Mouse (Mus musculus): Measurements from ENCODE around the gene Gm48552.

The Gm48552 gene

DNA sequence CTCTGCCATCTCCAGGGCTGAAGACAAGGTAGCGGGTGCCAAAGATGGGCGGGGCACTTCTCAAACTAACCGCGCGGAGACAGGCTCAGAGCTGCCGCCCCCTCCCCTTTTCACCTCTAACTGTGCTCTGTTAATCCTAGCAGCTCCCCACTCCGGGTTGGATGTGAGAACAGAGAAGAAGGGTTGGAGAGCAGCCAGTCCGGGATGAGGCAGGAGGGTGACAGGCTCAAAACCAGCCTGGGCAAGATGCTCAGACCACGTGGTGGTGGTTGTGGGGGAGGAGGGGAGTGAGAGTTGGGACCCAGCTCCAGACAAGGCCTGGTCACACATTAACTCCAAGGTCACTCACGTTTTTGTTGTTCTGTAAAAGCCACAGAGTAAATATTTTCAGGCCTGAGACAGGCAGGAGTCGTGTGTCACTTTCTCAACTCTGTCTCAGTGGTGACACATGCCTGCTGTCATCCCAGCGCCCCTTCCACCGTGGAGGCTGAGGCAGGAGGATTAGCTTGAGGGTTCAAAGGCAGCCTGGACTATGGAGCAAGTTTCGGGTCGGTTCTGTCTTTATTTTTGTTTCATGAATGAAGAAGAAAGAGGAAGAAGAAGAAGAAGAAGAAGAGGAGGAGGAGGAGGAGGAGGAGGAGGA lies 42.8 kb downstream of the Gm48552 start:
- DNase-seq (ENCODE audit: low spot score in 2 of 2), result peak; percentile 33 to 50

DNA sequence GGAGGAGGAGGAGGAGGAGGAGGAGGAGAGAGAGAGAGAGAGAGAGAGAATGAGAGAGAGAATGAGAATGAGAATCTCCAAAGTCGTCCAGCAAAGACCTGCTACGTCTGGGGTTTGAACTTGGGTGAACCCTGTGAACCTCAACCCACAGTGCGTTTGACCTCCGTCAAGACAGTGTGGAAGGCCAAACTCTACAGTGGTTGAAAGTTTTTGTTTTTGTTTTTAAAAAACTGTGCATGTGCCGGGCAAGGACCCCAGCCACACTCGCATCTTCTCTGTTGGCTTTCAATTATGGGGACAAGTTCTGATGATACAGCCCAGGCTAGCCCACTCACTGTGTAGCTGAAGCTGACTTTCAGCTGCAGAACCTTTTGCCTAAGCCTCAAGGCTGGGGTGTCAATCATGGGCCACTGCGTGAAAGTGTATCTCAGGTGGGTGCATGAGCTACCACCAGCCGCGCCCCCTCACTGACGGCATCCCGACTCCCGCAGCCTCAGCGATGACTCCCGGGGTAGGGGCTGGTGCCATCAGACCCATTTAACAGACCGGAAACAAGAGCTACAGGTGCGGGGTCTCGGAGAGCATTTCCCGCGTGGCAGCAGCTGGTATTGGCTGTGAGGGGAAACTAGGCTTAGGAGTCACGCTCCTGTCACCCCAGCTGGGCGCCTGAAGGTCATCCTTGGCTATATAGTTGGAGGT lies 43.5 kb downstream of the Gm48552 start:
- DNase-seq (ENCODE audit: low spot score in 2 of 2), result peak in 1 of 2 experiments; percentile 44

DNA sequence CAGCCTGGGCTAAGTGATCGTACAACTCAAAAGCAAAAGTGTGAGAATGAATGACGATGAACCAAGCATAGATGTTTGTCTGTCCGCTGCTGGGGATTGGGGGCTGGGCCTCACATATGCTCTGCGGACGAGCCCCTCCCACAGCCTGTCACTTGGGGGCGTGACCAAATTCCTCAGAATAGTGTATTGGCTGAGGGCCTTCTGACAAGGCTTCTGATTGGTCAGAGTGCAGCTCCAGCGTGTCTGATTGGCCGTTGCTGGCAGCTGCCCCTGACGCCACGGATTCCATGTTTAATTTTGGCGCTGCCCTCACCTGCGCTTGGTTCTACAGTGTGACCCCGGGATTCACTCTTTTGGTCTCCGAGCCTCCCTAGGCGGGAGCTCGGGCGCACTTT lies 44.1 kb downstream of the Gm48552 start:
- peak; percentile 96 for DNase-seq (ENCODE audit: low spot score in 2 of 2)

DNA sequence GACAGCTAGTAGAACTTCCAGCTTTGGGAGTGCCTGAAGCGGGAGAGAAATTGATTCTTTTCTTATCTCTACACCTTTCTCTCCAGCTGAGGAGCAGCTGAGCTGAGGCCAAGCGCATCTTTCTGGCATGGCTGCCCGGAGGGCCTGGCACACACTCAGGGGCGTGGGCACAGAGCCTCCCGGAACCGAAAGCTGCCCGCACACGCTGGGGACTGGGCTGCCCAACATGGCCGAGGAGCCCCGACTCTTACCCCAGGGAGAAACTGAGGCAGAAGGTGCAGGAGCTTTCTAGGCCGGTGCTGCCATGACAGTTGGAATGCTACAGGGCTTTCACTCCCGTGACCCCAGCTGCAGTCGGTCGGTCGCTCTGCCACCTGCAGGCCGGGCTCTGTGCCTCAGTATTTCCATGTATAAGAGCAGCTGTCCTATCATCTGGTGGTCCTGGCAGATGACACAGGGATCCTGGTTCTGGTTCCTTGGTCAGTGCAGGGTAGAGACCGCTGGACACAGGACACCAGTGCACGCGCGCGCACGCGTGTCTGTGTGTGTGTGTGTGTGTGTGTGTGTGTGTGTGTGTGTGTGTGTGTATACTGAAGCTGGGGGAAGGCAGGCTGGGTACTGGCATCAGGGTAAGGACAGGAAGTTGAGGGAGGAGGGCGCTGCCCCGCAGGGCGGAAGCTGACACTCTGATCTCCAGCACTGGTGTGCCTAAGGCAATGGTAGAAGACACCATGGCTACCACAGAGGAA lies 44.9 kb downstream of the Gm48552 start:
- DNase-seq (ENCODE audit: low spot score in 2 of 2), result peak; percentile 55 to 65

DNA sequence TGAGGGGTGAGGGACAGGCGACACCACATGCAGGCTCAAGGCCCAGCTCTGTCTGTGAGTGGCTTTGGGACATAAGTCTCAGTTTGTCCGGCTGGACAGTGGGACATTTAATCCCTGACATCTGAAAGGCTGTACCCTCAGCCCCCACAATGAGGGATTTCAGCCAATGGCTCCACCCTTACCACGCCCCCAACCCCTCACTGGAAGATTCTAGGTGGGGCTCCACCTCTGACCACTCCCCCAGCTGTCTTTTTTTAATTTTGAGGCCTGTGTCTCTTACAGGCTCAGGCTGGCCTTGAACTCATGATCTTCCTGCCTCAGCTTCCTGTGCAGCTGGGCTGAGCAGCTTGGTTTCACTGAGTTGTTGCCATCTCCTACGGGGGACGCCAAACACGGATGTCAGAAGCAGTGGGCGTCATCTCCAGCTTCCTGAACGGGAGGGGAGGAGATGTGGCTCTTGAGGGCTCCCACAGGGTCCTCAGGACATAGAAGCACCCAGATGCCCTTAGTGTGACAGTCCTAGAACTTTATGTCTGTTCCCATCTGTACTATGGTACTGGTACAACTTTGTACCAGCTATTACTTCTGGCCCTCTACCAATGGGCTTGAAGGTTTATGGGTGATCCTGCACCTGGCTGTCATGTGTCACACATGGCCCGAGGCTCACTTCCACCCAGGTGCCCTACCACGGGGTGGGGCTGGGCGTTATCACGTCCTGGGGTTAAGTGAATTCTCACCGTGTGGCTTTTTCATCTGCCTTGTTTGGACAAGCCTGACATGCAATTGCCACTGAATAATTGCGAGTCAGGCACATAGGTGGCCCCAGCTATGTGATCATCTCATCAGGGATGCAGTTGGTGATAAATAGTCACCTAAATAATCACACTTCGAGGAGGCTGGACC lies 45.8 kb downstream of the Gm48552 start:
- peak in 1 of 2 experiments; percentile 17 for DNase-seq (ENCODE audit: low spot score in 2 of 2)

DNA sequence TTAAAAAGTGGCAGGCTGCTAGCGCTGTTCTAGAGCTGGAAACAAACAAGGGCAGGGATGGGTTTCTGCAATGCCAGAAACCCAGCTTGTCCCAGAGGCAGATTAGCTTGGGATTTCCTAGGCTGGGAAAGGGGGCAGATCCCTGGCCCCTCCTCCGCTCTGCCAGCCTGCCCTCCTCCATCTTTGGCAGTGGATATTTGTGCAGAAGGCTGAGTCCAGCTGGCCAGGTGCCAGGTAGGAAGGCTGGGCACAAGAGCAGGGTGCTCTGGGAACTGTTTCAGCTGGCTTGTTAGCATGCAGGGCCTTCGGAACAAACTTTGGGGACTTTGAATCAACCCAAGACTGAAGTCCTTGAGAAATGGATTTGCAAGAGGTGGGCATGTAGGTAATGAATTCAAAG lies 46.6 kb downstream of the Gm48552 start:
- DNase-seq (ENCODE audit: low spot score in 2 of 2), result peak; percentile 67 to 81

Measured in heart, adult 9 months (tissue).